Mouse (Mus musculus) small intestine, adult 2 months (tissue): ENCODE results near the gene Klhl33.
"Not testable (repeated sequence)": the region's sequence is repeated elsewhere in the genome, so short reads cannot be mapped to it uniquely, and the experiment has no call there.

Experiments used
- CTCF ChIP-seq: fragments of 200-500 bp; IDR thresholded peaks from 2 replicates; pipeline ENCODE4 v1.5.1; 2012; ENCODE audit warnings: low read depth, mild to moderate bottlenecking, control low read depth, inconsistent platforms, low read length, moderate library complexity, mixed read lengths; ENCODE audit not compliant: insufficient replicate concordance, insufficient read length; ENCODE audit errors: extremely low read depth
- POLR2A ChIP-seq: fragments of 200-500 bp; IDR thresholded peaks from 2 replicates; pipeline ENCODE4 v1.6.1; 2012; ENCODE audit warnings: low read depth, mild to moderate bottlenecking, control low read depth, inconsistent platforms, low read length, moderate library complexity

GRCm38 (mm10) chr14:50945081-50945480 is 47.8 kb upstream of the Klhl33 start:
- TF ChIP-seq CTCF, POLR2A: not testable (repeated sequence)
